Mouse (Mus musculus) CH12.LX (cell line): ENCODE results near the gene Itsn1. TPM values are rescaled to one million over a fixed set of nuclear protein-coding genes. Genes with fewer than 3 reads are reported as not detected.

Experiments used
- DNase-seq: peaks from one replicate; pipeline ENCODE4 v3.0.0-alpha.2; 2013; ENCODE audit errors: extremely low read depth
- H3K27ac ChIP-seq: 2 replicates; pipeline ENCODE4 v1.5.1; 2012; ENCODE audit warnings: low read depth, mild to moderate bottlenecking, control low read depth, moderate library complexity; ENCODE audit not compliant: insufficient read depth
- H3K27me3 ChIP-seq: replicated peaks from 2 replicates; pipeline ENCODE3; 2012; ENCODE audit warnings: inconsistent platforms
- H3K36me3 ChIP-seq, 2 experiments: replicated peaks in 1 of 2; 2 replicates each; pipeline versions ENCODE3 to v1.6.1; 2012; ENCODE audit warnings: inconsistent platforms in 1 of 2, low read length in 1 of 2, mild to moderate bottlenecking in 1 of 2, mixed read lengths in 1 of 2, moderate library complexity in 1 of 2; ENCODE audit not compliant: control insufficient read depth in 1 of 2, insufficient read depth in 1 of 2
- H3K4me1 ChIP-seq, 2 experiments: 2 replicates each; pipeline ENCODE4 v1.6.1; 2012; ENCODE audit warnings: inconsistent platforms in 1 of 2, moderate library complexity in 1 of 2; ENCODE audit not compliant: insufficient read depth in 2 of 2, control insufficient read depth in 1 of 2
- H3K4me2 ChIP-seq: 2 replicates; pipeline ENCODE4 v1.6.1; 2012; ENCODE audit warnings: low read depth, mild to moderate bottlenecking, control low read depth; ENCODE audit not compliant: poor library complexity, insufficient read depth, severe bottlenecking
- H3K4me3 ChIP-seq, 3 experiments: fragments of 150-350 bp in 1 of 3; sonication (generic) in 1 of 3; replicated peaks in 1 of 3; 2 replicates each; pipeline versions ENCODE3 to v1.5.1; 2011 to 2012; ENCODE audit warnings: low read depth in 2 of 3, low read length in 2 of 3, mild to moderate bottlenecking in 2 of 3, moderate library complexity in 2 of 3, control low read depth in 1 of 3, improper control_type of control experiment in 1 of 3, inconsistent platforms in 1 of 3, mixed read lengths in 1 of 3; ENCODE audit not compliant: poor library complexity in 1 of 3
- H3K79me2 ChIP-seq: replicated peaks from 2 replicates; pipeline ENCODE4 v1.6.1; 2012; ENCODE audit warnings: mild to moderate bottlenecking, moderate library complexity; ENCODE audit not compliant: control insufficient read depth, poor library complexity, insufficient read depth, severe bottlenecking; ENCODE audit errors: extremely low read depth
- H3K9ac ChIP-seq: 2 replicates; pipeline ENCODE4 v1.6.1; 2012; ENCODE audit warnings: low read depth, mild to moderate bottlenecking, control low read depth, moderate library complexity; ENCODE audit not compliant: insufficient read depth
- H3K9me3 ChIP-seq: replicated peaks from 2 replicates; pipeline ENCODE3; 2012; ENCODE audit warnings: low read length, inconsistent platforms, mixed read lengths
- BHLHE40 ChIP-seq: IDR thresholded peaks from 2 replicates; pipeline ENCODE4 v1.6.1; 2011; ENCODE audit warnings: mild to moderate bottlenecking, low read depth, low read length, improper control_type of control experiment
- CHD1 ChIP-seq: IDR thresholded peaks from 2 replicates; pipeline ENCODE4 v1.6.1; 2012; ENCODE audit warnings: low read depth, low read length, improper control_type of control experiment, inconsistent platforms
- E2F4 ChIP-seq: IDR thresholded peaks from 2 replicates; pipeline ENCODE4 v1.6.1; 2011; ENCODE audit warnings: low read depth, low read length, improper control_type of control experiment; ENCODE audit not compliant: insufficient replicate concordance
- ELF1 ChIP-seq: IDR thresholded peaks from 2 replicates; pipeline ENCODE4 v1.6.1; 2014; ENCODE audit warnings: low read depth, mild to moderate bottlenecking, inconsistent platforms, low read length, improper control_type of control experiment
- EP300 ChIP-seq: IDR thresholded peaks from 2 replicates; pipeline ENCODE4 v1.6.1; 2011; ENCODE audit warnings: low read length, improper control_type of control experiment
- ETS1 ChIP-seq: conservative IDR thresholded peaks from 2 replicates; pipeline ENCODE4 v1.6.1; 2012; ENCODE audit warnings: low read depth, mild to moderate bottlenecking, inconsistent platforms, low read length, improper control_type of control experiment, moderate library complexity
- KAT2A ChIP-seq: IDR thresholded peaks from 2 replicates; pipeline ENCODE4 v1.6.1; 2012; ENCODE audit warnings: low read length, improper control_type of control experiment, inconsistent platforms; ENCODE audit not compliant: insufficient replicate concordance
- MAFK ChIP-seq: IDR thresholded peaks from 2 replicates; pipeline ENCODE4 v1.6.1; 2011; ENCODE audit warnings: low read length, improper control_type of control experiment; ENCODE audit not compliant: insufficient replicate concordance
- MAX ChIP-seq: IDR thresholded peaks from 2 replicates; pipeline ENCODE4 v1.6.1; 2011; ENCODE audit warnings: low read length, improper control_type of control experiment
- MEF2A ChIP-seq: IDR thresholded peaks from 2 replicates; pipeline ENCODE4 v1.6.1; 2014; ENCODE audit warnings: low read depth, mild to moderate bottlenecking, inconsistent platforms, low read length, improper control_type of control experiment, borderline replicate concordance
- MXI1 ChIP-seq: IDR thresholded peaks from 2 replicates; pipeline ENCODE4 v1.6.1; 2011; ENCODE audit warnings: mild to moderate bottlenecking, low read depth, low read length, improper control_type of control experiment
- NELFE ChIP-seq: IDR thresholded peaks from 2 replicates; pipeline ENCODE4 v1.6.1; 2011; ENCODE audit warnings: low read depth, low read length, improper control_type of control experiment
- NRF1 ChIP-seq: IDR thresholded peaks from 2 replicates; pipeline ENCODE4 v1.6.1; 2014; ENCODE audit warnings: low read depth, mild to moderate bottlenecking, inconsistent platforms, low read length, improper control_type of control experiment, moderate library complexity
- PAX5 ChIP-seq: IDR thresholded peaks from 2 replicates; pipeline ENCODE4 v1.6.1; 2012; ENCODE audit warnings: low read length, inconsistent platforms, mixed read lengths
- RAD21 ChIP-seq: IDR thresholded peaks from 2 replicates; pipeline ENCODE4 v1.6.1; 2011; ENCODE audit warnings: low read depth, mild to moderate bottlenecking, low read length, improper control_type of control experiment, moderate library complexity
- SMC3 ChIP-seq: IDR thresholded peaks from 2 replicates; pipeline ENCODE4 v1.6.1; 2011; ENCODE audit warnings: low read depth, low read length, improper control_type of control experiment
- TCF12 ChIP-seq: IDR thresholded peaks from 2 replicates; pipeline ENCODE4 v1.6.1; 2014; ENCODE audit warnings: low read depth, mild to moderate bottlenecking, inconsistent platforms, low read length, improper control_type of control experiment
- USF1 ChIP-seq: IDR thresholded peaks from 2 replicates; pipeline ENCODE4 v1.6.1; 2014; ENCODE audit warnings: low read depth, mild to moderate bottlenecking, inconsistent platforms, low read length, improper control_type of control experiment
- USF2 ChIP-seq: conservative IDR thresholded peaks from 2 replicates; pipeline ENCODE4 v1.6.1; 2011; ENCODE audit warnings: low read depth, low read length, improper control_type of control experiment
- ZMIZ1 ChIP-seq: IDR thresholded peaks from 2 replicates; pipeline ENCODE4 v1.6.1; 2012; ENCODE audit warnings: low read depth, mild to moderate bottlenecking, inconsistent platforms, low read length, improper control_type of control experiment
- dilution Hi-C: fragments of 300-500 bp; cut with MboI; formaldehyde crosslinking; loops from 2 replicates; pipeline ENCODE4 v1.14.3; 2020; ENCODE audit warnings: low sequenced_read_pairs; ENCODE audit not compliant: extremely low pct_unique_long_range_greater_than_20kb, extremely low pct_ligation_motif_present
- in situ Hi-C: fragments of 300-500 bp; cut with MboI; formaldehyde crosslinking; loops from 3 replicates; pipeline ENCODE4 v1.14.3; 2019; ENCODE audit warnings: low sequenced_read_pairs, low pct_ligation_motif_present, low pct_unique_long_range_greater_than_20kb, mixed read lengths
- polyA plus RNA-seq: library from polyadenylated mRNA; unstranded; fragments of >175 nt; gene quantifications from 2 replicates; pipeline ENCODE4 v1.2.1, GENCODE M21; 2012; ENCODE audit warnings: low read depth; ENCODE audit not compliant: insufficient read length
- total RNA-seq, 2 experiments: library from RNA; depleted of rRNA; stranded (reverse); fragments of 300-350 nt in 1 of 2; fragments of >200 nt in 1 of 2; gene quantifications; 2 replicates each; pipeline ENCODE4 v1.2.3; 2012 to 2014

Itsn1 gene
- total and polyA plus RNA-seq, 3 experiments, result 32.5 to 54.5 (median 46.3) TPM

GRCm38 (mm10) chr16:91784298-91784697, 55.2 kb downstream of the Itsn1 start:
- Histone ChIP-seq H3K9me3 (no peaks in the 10 kb centered on the region), H3K27me3 (no peaks in the 10 kb centered on the region), H3K4me1 (peaks cover 16 to 49% of the 10 kb centered on the region in 2 experiments), H3K36me3 (peaks cover 24 to 53% of the 10 kb centered on the region in 2 experiments), H3K4me3 (no peak overlapping the region), H3K79me2 (peaks cover 4% of the 10 kb centered on the region; the same call in 1 of the 2 replicates), H3K27ac (no peak overlapping the region), H3K9ac (no peak overlapping the region), H3K4me2 (no peak overlapping the region)
- dilution Hi-C loops, result no loop called here
- DNase-seq, result no peak
- in situ Hi-C loops, result no loop called here
- TF ChIP-seq CHD1, result no peak
- TF ChIP-seq MAX, result no peak
- no peak for TF ChIP-seq E2F4
- TF ChIP-seq ZMIZ1, result no peak
- no peak for TF ChIP-seq USF2
- no peak for TF ChIP-seq SMC3
- no peak for TF ChIP-seq ELF1
- TF ChIP-seq TCF12, result no peak
- no peak for TF ChIP-seq NELFE
- TF ChIP-seq USF1, result no peak
- no peak for TF ChIP-seq KAT2A
- no peak for TF ChIP-seq ETS1
- TF ChIP-seq BHLHE40, result no peak
- no peak for TF ChIP-seq PAX5
- TF ChIP-seq NRF1, result no peak
- no peak for TF ChIP-seq MXI1
- no peak for TF ChIP-seq RAD21
- no peak for TF ChIP-seq EP300
- TF ChIP-seq MAFK, result no peak

- dilution Hi-C loops, result no loop called here
- TF ChIP-seq MEF2A, result no peak
- TF ChIP-seq NELFE, result no peak
- Histone ChIP-seq H3K27ac (no peak overlapping the region), H3K4me1 (peaks cover 14 to 43% of the 10 kb centered on the region in 2 experiments), H3K9ac (no peak overlapping the region), H3K4me2 (no peak overlapping the region), H3K36me3 (peaks cover 24 to 57% of the 10 kb centered on the region in 2 experiments), H3K79me2 (0 out of 2 replicates have a peak, but pooled peaks cover 4% of the 10 kb centered on the region), H3K27me3 (no peaks in the 10 kb centered on the region), H3K4me3 (no peak overlapping the region), H3K9me3 (no peaks in the 10 kb centered on the region)
- in situ Hi-C loops, result no loop called here
- DNase-seq, result no peak
Observed at GRCm38 (mm10) chr16:91786425-91786824, 57.3 kb downstream of the Itsn1 start.
